Mouse (Mus musculus) skeletal muscle tissue, adult 2 months (tissue): ENCODE measurements around the gene Mov10.
A peak's percentile ranks its signal among the peaks of the same experiment; 100 is the strongest.
"Not testable (repeated sequence)": the region's sequence is repeated elsewhere in the genome, so short reads cannot be mapped to it uniquely, and the experiment has no call there.

ENCODE experiments used
- DNase-seq: peaks from one replicate; pipeline ENCODE4 v3.0.0-alpha.2; 2012; ENCODE audit warnings: low read depth, low spot score

The Mov10 gene

DNA sequence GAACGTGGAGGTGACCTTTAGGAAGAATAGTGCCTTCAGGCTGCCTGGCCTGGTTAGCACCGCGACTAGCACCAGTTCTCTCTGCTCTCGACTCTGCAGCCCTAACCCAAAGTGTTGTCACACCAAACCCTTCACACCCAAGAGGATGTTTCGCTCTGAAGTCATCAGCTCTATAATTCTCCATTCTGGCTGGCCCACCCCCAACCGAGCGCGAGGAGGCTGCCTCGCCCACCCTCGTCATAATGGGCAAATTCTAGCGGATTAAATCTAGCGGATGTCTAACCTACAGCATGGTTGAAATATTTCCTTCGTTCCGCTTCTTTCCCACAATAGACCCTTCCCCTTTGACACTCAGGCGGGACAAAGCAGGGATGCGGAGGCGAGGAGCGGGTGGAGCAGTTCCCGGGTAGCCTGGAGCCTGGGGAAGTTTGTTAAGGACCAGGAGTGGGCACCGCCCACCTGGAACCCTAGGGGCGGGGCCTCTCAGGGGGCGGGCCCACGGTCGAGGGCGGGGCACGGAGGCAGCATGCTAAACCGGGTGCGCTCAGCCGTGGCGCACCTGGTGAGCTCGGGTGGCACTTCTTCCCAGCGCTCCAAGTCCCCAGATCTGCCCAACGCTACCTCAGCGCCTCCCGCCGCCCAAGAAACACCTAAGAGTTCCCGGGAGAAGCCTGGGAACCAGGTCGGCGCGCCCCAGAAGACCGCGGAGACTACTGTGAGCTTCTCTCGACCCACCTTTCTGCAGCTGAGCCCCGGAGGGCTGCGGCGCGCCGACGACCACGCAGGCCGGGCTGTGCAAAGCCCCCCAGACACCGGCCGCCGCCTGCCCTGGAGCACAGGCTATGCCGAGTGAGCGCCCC is 37.6 kb downstream of the Mov10 start, which contains the start of gene Ppm1j:
TSS of gene Ppm1j (plus strand) at position 496 of the 860 bp plus-strand sequence.
- peak; percentile 83 for DNase-seq

DNA sequence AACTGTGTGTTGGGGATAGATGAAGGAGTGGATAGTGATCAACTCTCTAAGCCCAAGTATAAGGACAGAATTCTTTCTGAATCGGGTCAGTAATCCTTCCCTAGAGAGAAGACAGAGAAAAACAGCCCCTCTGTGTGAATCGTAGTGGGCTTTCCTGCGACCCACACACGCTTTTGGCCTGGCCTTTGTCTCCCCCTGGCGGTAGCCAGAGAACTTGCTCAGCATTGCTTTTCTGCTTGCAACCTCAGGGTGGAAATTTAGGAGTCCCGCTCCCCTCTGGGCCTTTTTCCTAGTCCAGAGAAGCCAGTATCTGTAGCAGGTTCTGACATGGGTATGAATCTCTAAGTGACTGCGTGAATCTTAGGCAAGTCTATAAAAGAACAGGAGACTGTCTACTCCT is 38.4 kb downstream of the Mov10 start:
- DNase-seq = no peak

DNA sequence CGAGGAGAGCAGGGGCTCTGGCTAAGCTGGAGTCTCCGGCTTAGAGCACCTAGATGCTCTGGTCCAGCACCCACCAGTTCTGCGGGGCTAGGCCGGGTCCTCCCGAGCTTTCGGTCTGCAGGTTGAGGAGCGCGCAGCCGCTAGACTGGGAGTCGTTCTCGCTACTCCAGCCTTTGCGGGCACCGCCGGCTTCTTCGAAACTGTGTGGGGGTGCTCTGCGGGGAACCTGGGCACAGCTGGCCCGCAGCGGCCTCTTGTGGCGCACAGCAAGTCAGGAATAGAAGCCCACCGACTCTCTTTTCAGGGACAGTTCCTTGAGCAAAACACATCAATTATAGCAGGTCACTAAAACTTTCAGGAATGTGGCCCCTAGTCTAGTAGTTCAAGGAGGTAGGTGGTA is 41.0 kb downstream of the Mov10 start:
- no peak for DNase-seq

DNA sequence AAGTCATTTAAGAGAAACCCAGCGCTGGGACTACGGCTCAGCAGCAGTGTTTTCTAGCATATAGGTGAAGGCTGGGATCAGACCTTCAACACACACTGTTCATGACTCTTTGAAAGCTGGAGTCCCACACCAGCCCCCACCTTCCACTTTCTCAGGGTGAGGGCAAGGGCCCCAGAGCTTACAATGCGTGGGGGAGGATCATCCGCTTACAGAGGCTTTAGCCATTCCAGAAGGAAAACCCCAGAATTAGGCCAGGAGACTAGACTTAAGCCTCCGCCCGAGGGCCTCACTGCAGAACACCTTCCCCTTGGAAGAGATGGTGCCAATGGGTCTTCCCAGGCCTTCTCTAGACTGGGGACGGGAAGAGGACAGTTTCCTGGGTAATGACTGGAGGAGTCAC is 45.1 kb downstream of the Mov10 start:
- no peak for DNase-seq

DNA sequence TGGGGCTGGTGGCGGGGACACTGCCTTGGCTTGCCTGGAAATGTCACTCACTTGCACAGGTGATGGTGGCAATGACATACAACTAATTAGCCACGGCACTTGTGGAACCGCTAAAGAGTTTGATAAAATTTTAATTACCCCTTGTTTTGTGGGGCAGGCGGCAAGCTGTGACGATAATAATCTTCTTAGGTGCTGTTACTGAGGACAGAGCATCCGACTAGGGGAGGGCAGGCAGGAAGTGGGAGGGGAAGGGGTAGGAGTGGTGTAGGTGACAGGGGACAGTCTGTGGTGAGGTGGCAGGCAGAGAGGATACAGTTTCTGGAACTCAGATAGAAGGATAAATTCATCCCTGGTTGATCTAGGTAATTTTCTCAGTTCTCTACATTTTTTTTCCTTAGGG is 46.9 kb downstream of the Mov10 start:
- DNase-seq = no peak

DNA sequence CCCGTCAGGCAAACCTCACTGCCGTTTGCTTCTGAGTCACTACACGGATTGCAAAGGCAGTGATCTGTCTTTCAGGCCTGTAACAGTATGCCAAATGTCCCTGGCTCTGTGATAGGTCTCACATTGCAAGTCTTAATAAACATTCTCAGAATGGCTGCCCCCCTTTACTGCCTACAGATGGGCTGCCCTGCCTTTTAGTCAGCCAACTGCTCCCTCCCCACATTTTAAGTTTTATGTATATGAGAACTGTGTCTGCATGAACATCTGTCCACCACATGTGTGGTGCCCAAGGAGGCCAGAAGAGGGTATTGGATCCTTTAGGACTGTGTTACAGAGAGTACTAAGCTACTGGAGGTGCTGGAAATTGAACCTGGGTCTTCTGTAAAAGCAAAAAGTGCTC is 47.4 kb downstream of the Mov10 start:
- DNase-seq = no peak

DNA sequence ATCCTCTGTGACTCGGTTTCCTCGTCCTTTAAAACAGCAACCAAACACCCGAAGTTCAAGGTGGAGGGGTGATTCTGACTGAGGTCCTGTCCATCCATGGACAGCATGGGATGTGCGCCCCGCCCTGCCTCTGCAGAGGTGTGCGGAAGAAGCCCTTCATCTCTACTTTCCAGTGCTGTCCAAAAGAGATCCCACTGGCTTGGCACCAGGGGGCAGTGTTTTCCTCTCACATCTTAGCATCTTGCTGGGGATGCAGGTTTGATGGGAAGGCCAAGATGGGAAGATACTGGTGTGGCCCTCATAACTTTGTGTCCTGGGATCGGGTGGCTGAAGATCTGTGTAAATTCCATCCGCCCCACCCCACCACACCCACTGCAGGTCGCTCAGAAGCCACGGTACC is 48.3 kb downstream of the Mov10 start:
- no peak for DNase-seq

DNA sequence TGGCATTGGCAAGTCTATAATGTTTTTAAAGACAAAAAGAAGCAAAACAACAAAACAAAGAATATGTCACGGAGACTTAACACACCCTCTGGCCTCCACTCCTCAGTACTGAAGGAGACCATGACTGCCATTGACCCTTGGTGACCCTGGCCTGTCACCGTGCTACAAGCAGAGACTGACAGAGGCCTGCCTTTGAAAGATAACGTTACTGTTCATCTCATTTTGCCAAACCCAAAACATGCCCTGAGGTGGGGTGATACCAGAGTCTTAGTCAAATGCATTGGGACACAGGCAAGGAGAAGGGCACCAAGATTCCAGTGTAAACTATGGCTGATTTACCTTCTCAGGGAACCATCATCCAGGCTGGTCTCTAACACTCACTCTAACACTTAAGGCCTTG is 49.2 kb downstream of the Mov10 start:
- DNase-seq = no peak

DNA sequence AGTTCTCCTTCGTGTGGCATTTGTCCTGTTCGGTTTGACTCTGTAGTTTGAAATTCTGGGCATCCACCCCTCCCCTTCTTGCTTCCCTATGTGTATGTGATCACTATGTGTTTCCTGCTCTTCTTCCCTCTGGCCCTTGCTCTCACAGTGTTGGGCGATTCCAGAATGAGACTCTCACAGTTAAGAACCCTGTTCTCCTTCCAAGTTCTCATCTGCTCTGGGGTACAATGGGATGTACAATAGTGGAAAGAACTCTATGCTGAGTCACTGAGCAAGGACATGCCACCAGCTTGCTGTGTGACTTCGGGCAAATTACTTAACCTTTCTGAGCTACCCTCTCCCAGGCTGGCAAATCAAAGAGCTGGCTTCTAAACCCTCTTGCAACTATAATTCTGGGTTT is 50.6 kb downstream of the Mov10 start:
- no peak for DNase-seq

DNA sequence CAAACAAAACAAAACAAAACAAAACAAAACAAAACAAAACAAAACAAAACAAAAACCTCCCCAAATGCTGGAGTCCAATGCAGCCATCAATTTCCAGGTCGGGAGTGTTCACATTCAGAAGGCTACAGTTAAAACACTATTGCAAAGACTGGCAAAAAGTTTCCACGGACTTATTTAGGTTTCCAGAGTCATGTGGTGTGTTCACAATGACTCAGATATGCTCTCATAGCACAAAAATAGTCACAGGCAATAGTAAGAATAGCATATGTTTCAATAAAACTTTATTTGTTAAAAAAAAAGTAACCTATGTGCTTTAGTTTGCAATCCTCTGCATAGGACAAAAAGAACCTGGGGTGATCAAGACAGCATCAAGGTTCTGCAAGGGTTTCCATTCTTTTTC is 51.2 kb downstream of the Mov10 start:
- DNase-seq = no peak

DNA sequence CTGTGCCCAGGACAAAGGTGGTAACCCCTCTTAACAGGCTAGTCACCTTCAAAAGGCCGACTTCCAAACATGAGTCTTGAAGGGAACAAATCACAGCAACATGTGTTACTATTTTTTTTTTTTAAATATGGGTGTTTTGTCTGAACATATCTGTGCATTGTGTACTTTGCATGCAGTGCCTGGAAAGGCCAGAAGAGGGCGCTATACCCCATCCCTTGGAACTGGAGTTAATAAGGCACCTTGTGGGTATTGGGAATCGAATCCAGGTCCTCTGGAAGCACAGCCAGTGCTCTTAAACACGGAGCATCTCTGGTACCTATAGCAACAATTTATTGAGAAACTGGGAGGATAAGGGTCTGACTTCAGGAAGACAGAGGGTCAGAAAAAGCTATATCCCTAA is 53.3 kb downstream of the Mov10 start:
- DNase-seq = no peak

DNA sequence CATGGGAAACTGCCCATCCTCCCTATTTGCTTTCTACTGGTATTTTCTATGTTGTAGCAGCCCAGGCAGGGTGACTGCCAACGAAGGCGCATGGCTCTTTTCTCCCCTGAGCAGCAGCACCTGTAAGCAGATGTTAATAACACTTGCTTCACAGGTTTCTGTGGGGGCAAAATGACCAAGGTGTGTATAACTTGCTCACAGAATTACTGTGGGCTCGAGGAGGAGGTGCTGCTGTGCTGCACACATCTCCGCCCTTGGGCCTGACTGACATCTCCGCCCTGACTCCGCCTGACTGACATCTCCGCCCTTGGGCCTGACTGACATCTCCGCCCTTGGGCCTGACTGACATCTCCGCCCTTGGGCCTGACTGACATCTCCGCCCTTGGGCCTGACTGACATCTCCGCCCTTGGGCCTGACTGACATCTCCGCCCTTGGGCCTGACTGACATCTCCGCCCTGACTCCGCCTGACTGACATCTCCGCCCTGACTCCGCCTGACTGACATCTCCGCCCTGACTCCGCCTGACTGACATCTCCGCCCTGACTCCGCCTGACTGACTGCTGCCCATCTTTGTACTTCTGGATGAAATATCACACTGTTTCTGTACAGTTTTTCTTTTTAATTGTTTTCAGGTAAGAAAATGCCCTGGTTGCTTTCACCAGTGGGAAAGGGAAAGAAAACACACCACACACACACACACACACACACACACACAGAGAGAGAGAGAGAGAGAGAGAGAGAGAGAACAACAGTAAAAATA is 56.1 kb downstream of the Mov10 start:
- DNase-seq = not testable (repeated sequence)

DNA sequence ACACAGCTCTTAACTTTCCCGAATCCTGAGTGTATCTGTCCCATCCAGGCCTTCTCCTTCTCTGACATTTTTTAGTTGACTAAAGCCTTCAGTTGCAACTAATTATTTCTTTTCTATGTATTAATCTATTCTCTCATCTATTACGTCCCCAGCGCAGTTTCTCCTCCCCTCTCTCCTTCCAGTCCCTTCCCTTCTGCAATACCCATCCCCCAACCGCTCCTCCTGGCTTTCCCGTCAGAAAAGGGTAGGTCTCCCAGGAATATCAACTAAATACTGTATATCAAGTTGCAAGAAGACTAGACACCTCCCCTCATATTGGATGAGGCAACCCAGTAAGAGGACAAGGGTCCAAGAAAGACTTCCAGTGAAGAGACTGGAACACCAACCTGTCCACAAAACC is 59.5 kb downstream of the Mov10 start:
- DNase-seq = no peak

DNA sequence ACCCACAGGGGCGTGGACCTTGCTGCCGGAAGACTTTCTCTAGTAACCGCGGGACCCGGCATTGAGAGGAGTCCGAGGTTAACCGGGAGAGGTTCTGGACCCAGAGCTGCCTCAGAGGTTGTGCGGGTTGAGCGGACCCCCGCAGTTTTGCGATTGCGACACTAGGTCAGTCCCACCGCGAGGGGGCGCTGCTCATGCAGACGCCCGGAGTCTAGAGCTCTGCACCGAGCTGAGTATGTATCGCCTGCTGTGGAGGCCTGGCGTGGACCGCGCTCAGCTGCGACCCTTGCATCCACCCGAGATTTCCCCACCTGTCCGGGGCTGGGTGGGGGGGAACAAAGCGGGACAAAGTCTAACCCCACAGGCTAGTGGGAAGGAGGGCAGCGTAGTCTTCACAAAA is 60.0 kb downstream of the Mov10 start:
- peak; percentile 47 for DNase-seq

DNA sequence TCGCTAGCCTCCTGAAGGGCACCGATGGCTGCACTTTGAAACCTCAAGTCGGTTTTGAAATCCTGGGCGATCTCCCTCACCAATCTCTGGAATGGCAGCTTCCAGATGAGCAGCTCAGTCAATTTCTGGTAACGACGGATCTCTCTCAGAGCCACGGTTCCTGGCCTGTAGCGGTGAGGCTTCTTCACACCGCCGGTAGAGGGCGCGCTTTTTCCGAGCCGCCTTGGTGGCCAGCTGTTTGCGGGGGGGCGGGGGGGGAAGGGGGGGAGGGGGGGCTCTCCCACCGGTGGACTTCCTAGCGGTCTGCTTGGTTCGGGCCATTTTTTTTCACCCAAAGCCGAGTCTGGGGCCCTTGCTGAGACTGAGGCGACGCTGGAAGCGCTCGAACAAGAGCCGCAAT is 65.5 kb downstream of the Mov10 start:
- not testable (repeated sequence) for DNase-seq
